Mouse (Mus musculus): ENCODE results near the gene Blcap. TPM values are rescaled to one million over a fixed set of nuclear protein-coding genes. Genes with fewer than 3 reads are reported as not detected.
A peak's percentile ranks its signal among the peaks of the same experiment; 100 is the strongest.

Gene Blcap
- polyA plus RNA-seq, 1 experiment from 2014 or later = 49.8 TPM

DNA sequence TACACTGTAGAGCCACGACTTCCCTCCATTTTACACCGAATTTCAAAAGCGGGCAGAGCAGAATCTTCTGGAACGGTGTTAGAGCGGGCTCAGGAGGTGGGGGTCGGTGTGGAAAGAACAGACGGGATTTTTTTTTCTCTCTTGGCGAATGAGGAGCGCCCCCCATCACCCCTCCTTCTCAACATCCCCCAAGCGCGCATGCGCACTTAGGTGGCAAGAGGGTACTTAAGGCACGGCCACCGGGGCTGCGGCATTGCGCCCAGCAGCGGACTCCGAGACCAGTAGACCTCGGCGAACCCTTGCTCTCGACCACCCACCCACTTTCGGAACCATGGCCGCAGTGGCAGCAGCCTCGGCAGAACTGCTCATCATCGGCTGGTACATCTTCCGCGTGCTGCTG is 11.2 kb downstream of the Blcap start, which contains the start of gene Nnat:
Gene Nnat (plus strand): TSS at position 221 of the 400 bp plus-strand sequence.
- Histone ChIP-seq H3K27ac (ENCODE audit: low read depth) (peak within 1 kb of the TSS; percentile 76), H3K4me2 (peak within 1 kb of the TSS; percentile 63), H3K9me3 (ENCODE audit: low read depth, low read length) (peaks cover 35% of the 10 kb centered on the region), H3K27me3 (ENCODE audit: insufficient read depth, low read length) (no peaks in the 10 kb centered on the region), H3K36me3 (ENCODE audit: insufficient read depth) (peaks cover 37% of the 10 kb centered on the region), H3K4me3 (ENCODE audit: low read depth, low read length) (peak within 1 kb of the TSS; percentile 51), H3K9ac (peak within 1 kb of the TSS; percentile 65), H3K4me1 (ENCODE audit: insufficient read depth) (peaks cover 5% of the 10 kb centered on the region; the same call in 1 of the 2 replicates)
- 52% methylated on average over 27 of the region's 27 CpGs for WGBS
- DNase-seq (peak; percentile 88), ATAC-seq (ENCODE audit: insufficient read depth) (peak; percentile 29; the same call in 1 of the 2 replicates)
- no peak for TF ChIP-seq CTCF (IDR thresholded peaks at IDR 0.05; ENCODE audit: low read depth)

DNA sequence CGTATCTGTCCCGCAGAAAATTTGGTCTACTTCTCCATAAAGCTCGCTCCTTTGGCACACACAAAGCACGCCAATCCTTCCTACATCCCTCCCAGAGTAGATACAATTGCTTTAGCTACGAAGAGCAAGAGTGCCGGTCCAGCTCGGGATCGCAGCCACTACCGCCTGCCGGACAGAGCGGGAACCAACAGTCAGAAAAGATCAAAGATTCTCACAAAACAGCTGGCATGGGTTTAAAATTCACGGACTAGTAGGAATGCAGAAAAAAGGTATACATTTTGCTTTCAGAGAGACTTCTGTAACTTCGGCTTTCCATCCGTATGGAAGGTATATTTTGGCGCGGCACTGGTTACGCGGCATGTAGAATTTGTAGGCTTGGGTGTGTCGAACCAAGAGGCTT is 11.6 kb downstream of the Blcap start:
- TF ChIP-seq CTCF (IDR thresholded peaks at IDR 0.05; ENCODE audit: low read depth) = peak; percentile 50; the same call in 1 of the 2 replicates
- Histone ChIP-seq H3K36me3 (ENCODE audit: insufficient read depth) (peaks cover 37% of the 10 kb centered on the region), H3K27me3 (ENCODE audit: insufficient read depth, low read length) (no peaks in the 10 kb centered on the region), H3K4me2 (peak overlapping the region; percentile 63), H3K27ac (ENCODE audit: low read depth) (no peak overlapping the region), H3K9ac (no peak overlapping the region), H3K9me3 (ENCODE audit: low read depth, low read length) (peaks cover 35% of the 10 kb centered on the region), H3K4me3 (ENCODE audit: low read depth, low read length) (peak overlapping the region; percentile 51), H3K4me1 (ENCODE audit: insufficient read depth) (peaks cover 5% of the 10 kb centered on the region; the same call in 1 of the 2 replicates)
- DNase-seq (peak; percentile 69), ATAC-seq (ENCODE audit: insufficient read depth) (no peak)
- WGBS = 54% methylated on average over 19 of the region's 19 CpGs

DNA sequence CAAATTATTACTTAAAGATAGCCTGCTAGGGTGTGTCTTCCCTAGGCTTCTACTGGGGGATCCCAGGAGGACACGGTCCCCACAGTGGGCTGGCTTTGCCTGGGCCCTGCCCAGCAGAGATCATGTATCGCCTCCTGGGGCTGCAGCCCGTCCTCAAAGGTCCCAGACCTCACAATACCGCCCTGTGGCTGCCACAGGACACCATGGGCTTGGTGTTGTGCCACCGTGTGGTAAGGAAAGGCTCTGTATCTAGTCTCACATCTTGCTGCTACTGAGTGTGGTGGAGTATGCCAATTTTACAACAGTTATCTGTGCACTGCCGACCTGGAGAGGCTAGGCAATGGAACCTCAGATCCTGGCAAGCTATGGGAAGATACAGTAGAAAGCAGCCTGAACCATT is 12.6 kb downstream of the Blcap start:
- Histone ChIP-seq H3K27ac (ENCODE audit: low read depth) (no peak overlapping the region), H3K36me3 (ENCODE audit: insufficient read depth) (peaks cover 37% of the 10 kb centered on the region), H3K9ac (no peak overlapping the region), H3K4me3 (ENCODE audit: low read depth, low read length) (no peak overlapping the region), H3K27me3 (ENCODE audit: insufficient read depth, low read length) (no peaks in the 10 kb centered on the region), H3K4me2 (no peak overlapping the region), H3K4me1 (ENCODE audit: insufficient read depth) (peaks cover 5% of the 10 kb centered on the region; the same call in 1 of the 2 replicates), H3K9me3 (ENCODE audit: low read depth, low read length) (peaks cover 35% of the 10 kb centered on the region)
- DNase-seq (no peak), ATAC-seq (ENCODE audit: insufficient read depth) (no peak)
- WGBS = 61% methylated on average over 6 of the region's 6 CpGs
- TF ChIP-seq CTCF (IDR thresholded peaks at IDR 0.05; ENCODE audit: low read depth) = peak; percentile 42; the same call in 1 of the 2 replicates

DNA sequence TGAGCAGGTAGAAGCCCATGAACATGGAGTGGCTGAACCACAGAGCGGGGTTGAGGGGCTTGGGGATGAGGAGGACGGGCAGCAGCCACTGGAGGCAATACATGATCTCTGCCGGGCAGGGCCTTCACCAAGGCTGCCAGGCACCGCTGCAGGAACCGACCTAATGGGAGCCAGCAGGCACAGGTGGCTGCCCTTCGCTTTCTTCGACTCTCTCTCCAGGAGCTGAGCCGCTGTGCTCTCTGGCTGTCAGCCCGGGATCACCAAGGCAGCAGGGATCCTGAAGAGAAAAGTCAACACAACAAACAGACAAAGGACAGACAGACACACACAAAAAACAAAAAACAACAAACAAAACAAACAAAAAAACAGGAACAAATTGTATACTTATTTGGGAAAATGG is 13.0 kb downstream of the Blcap start:
- TF ChIP-seq CTCF (IDR thresholded peaks at IDR 0.05; ENCODE audit: low read depth) = no peak
- no peak for ATAC-seq (ENCODE audit: insufficient read depth)
- Histone ChIP-seq H3K4me3 (ENCODE audit: low read depth, low read length) (no peak overlapping the region), H3K27me3 (ENCODE audit: insufficient read depth, low read length) (no peaks in the 10 kb centered on the region), H3K9ac (no peak overlapping the region), H3K4me2 (no peak overlapping the region), H3K27ac (ENCODE audit: low read depth) (no peak overlapping the region), H3K4me1 (ENCODE audit: insufficient read depth) (peaks cover 5% of the 10 kb centered on the region; the same call in 1 of the 2 replicates), H3K9me3 (ENCODE audit: low read depth, low read length) (peaks cover 35% of the 10 kb centered on the region), H3K36me3 (ENCODE audit: insufficient read depth) (peaks cover 37% of the 10 kb centered on the region)
- no peak for DNase-seq
- 78% methylated on average over 9 of the region's 9 CpGs for WGBS

DNA sequence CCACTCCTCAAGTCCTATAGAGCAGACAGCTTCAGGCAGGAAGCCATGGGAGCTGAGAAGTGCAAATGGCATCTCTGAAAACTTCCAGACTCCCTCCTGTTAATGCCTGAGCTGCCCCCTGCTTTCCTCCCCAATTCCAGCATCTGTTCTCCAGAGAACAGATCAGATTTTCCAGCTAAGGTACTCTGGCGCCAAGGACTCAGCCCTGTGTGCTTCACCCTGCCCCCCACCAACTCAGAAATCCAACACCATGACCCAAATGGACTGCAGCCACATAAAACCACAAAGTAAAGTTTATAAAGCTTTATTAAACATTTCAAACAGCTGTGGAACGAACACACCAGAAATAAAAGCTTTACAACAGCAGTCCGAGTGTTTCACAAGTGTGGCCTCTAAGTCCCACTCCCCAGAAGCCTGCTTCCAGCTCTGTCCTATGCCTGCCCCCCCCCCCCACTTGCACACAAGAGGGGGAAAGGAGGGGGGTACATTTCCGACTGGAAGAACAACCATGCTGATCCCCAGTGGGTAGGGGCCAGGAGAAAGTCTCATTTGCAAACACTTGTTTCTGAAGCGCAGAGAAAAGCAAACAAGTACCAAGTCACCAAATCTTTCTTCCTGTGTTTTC is 14.9 kb downstream of the Blcap start:
- DNase-seq (peak; percentile 39), ATAC-seq (ENCODE audit: insufficient read depth) (0 out of 2 replicates have a peak, but pooled peaks have one; percentile 21)
- WGBS = 41% methylated on average over 5 of the region's 5 CpGs
- Histone ChIP-seq H3K4me1 (ENCODE audit: insufficient read depth) (peaks cover 5% of the 10 kb centered on the region; the same call in 1 of the 2 replicates), H3K27ac (ENCODE audit: low read depth) (peak overlapping the region; percentile 50; the same call in 1 of the 2 replicates), H3K36me3 (ENCODE audit: insufficient read depth) (peaks cover 24% of the 10 kb centered on the region), H3K4me3 (ENCODE audit: low read depth, low read length) (no peak overlapping the region), H3K9me3 (ENCODE audit: low read depth, low read length) (peaks cover 26% of the 10 kb centered on the region), H3K27me3 (ENCODE audit: insufficient read depth, low read length) (no peaks in the 10 kb centered on the region), H3K4me2 (peak overlapping the region; percentile 5; the same call in 1 of the 2 replicates), H3K9ac (no peak overlapping the region)
- TF ChIP-seq CTCF (IDR thresholded peaks at IDR 0.05; ENCODE audit: low read depth) = no peak

DNA sequence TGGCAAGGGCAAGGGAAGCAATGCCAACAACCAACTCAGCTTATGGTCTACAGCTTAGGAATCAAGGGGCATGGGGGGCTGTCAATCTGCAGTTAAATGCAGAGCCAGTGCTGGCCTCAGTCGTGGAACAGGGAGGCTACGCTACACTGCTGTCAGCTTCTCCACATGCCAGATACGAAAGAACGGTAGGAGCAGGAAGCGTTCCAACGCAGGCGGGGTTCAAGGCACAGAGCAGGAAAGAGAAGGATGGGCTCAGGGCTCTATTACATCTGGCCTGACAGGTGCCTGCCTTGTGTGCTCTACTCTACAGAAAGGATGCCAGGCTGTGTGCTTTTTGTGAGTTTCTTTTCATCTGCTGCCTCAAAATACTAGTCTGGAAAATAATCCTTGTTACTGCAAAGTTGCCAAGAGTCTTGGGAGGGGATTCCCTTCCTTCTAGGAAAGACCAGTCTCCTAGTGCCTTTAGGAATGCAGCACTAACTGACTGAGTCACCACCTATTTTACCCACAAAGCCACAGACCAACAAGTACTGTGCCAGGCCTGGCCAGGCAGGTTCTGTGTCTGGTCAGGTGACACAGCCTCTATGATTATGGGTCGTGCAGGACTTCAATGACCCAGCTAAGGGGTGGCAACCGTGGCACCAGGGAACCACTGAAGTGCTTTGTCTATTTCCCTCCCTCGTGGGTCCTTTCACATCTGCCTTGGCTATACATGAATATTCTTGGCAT is 18.8 kb downstream of the Blcap start:
- 71% methylated on average over 10 of the region's 10 CpGs for WGBS
- Histone ChIP-seq H3K4me1 (ENCODE audit: insufficient read depth) (peaks cover 5% of the 10 kb centered on the region; the same call in 1 of the 2 replicates), H3K9me3 (ENCODE audit: low read depth, low read length) (no peaks in the 10 kb centered on the region; the same call in 1 of the 2 replicates), H3K27ac (ENCODE audit: low read depth) (no peak overlapping the region), H3K9ac (no peak overlapping the region), H3K27me3 (ENCODE audit: insufficient read depth, low read length) (no peaks in the 10 kb centered on the region), H3K4me2 (no peak overlapping the region), H3K36me3 (ENCODE audit: insufficient read depth) (peaks cover 18% of the 10 kb centered on the region; the same call in 1 of the 2 replicates), H3K4me3 (ENCODE audit: low read depth, low read length) (no peak overlapping the region)
- no peak for TF ChIP-seq CTCF (IDR thresholded peaks at IDR 0.05; ENCODE audit: low read depth)
- DNase-seq (no peak), ATAC-seq (ENCODE audit: insufficient read depth) (no peak)

DNA sequence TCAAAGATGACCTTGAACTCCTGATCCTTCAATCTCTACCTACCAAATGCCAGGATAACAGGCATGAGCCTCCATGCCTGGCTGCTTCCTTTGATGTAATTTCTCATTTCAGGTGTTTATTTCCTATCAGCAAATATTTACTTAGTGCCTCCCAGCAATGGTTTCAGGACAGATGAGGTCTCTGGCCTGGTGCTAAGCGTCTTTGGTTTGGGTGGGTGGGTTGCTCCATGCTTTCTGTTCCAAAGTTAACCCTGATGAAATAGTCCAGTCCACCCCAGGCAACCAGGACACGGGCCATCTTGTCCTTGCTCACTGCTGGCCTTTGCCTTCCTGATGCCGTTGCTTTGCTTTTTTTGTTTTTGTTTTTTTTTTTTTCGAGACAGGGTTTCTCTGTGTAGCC is 20.8 kb downstream of the Blcap start:
- no peak overlapping the region for H3K4me2 ChIP-seq
- 0 out of 2 replicates have a peak, but pooled peaks cover under 1% of the 10 kb centered on the region for H3K4me1 ChIP-seq (ENCODE audit: insufficient read depth)
- ATAC-seq (ENCODE audit: insufficient read depth) (no peak), DNase-seq (no peak)
- no peak overlapping the region for H3K27ac ChIP-seq (ENCODE audit: low read depth)
- H3K9me3 ChIP-seq (ENCODE audit: low read depth, low read length) = no peaks in the 10 kb centered on the region
- peaks cover 15% of the 10 kb centered on the region; the same call in 1 of the 2 replicates for H3K36me3 ChIP-seq (ENCODE audit: insufficient read depth)
- no peaks in the 10 kb centered on the region for H3K27me3 ChIP-seq (ENCODE audit: insufficient read depth, low read length)
- no peak overlapping the region for H3K4me3 ChIP-seq (ENCODE audit: low read depth, low read length)
- TF ChIP-seq CTCF (IDR thresholded peaks at IDR 0.05; ENCODE audit: low read depth) = no peak
- H3K9ac ChIP-seq = no peak overlapping the region
- WGBS = 72% methylated on average over 4 of the region's 4 CpGs
